Mouse (Mus musculus) 3134 (cell line): Measurements from ENCODE around the gene Defa17.
"Not testable (repeated sequence)": the region's sequence is repeated elsewhere in the genome, so short reads cannot be mapped to it uniquely, and the experiment has no call there.

Experiments used
- DNase-seq: peaks from one replicate; pipeline ENCODE4 v3.0.0-alpha.2; 2011; ENCODE audit warnings: low spot score; ENCODE audit not compliant: insufficient read length; ENCODE audit errors: extremely low read depth

The Defa17 gene

GRCm38 (mm10) chr8:21655480-21655879, at the start of gene Defa17:
Gene Defa17, plus strand, starts transcription at chr8:21655780.
- DNase-seq = not testable (repeated sequence)

GRCm38 (mm10) chr8:21617883-21618282, 37.7 kb upstream of the Defa17 start, which contains the start of gene Defa26:
Gene Defa26, plus strand, starts transcription at chr8:21618183.
- DNase-seq = not testable (repeated sequence)

- not testable (repeated sequence) for DNase-seq
Measured at GRCm38 (mm10) chr8:21665497-21665896, 9.9 kb downstream of the Defa17 start, which contains the start of gene Defa34. Gene Defa34, plus strand, starts transcription at chr8:21665797.

- not testable (repeated sequence) for DNase-seq
Measured at GRCm38 (mm10) chr8:21703545-21703944, 48.0 kb downstream of the Defa17 start, which contains the start of gene AY761184. Gene AY761184, minus strand, starts transcription at chr8:21703645.
